Comparison of ENCODE assay signal across 17 mouse cellular contexts in the genomic region with DNA sequence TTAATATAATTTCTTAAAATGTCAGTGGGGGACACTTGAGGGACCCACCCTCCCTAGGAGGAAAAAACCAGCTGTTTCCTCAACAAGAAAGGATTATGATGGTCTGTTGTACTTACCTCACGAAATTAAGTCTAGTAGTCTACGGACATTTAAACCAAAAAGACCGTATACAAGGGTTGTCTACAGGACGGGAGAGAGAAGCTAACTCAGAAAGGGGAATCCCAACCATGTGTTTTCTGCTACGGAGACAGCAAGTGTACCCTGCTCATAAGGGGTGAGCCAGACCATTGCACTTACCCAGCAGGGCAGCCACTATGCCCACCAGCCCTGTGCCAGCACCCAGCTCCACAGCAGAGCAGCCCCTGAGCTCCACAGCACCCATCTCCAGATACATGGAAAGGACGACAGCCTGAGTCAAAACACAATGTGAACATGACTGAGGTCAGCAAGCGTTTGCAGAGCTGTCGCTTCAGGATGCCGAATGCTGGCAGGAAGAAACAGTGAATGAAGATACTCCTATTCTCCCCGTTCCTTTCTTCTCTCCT. TPM values are rescaled to one million over a fixed set of nuclear protein-coding genes. Genes with fewer than 3 reads are reported as not detected.
DNase-seq lines count a peak whose midpoint lies in the region; ATAC-seq and TF ChIP-seq lines count a peak whose summit lies in the region.
"Had no signal": no experiment of that assay in that cellular context is flagged by ENCODE, and none has a peak within 500 bp of the region (broad histone marks: within the 10 kb centered on the region; RNA-seq: fewer than 3 reads in every experiment).

No protein-coding gene starts in this region.

- H3K4me1 ChIP-seq in hindbrain, embryonic 13.5 days (replicated peaks), result peaks cover 27% of the 10 kb centered on the region
- peaks cover 14% of the 10 kb centered on the region for H3K4me1 ChIP-seq in hindbrain, embryonic 16.5 days (ENCODE audit: control insufficient read depth, insufficient read depth, low read depth, low read length)

- H3K36me3 ChIP-seq in hindbrain, embryonic 13.5 days, result peaks cover 15% of the 10 kb centered on the region
- 0 out of 2 replicates have a peak, but pooled peaks cover 2% of the 10 kb centered on the region for H3K36me3 ChIP-seq in hindbrain, embryonic 16.5 days (ENCODE audit: control insufficient read depth, insufficient read depth, low read length)

- H3K4me3 ChIP-seq in gastrocnemius, adult 2 months, result peak overlapping the region; percentile 85
- H3K4me3 ChIP-seq in hindbrain, embryonic 13.5 days, result no peak overlapping the region
- H3K4me3 ChIP-seq in hindbrain, embryonic 16.5 days (ENCODE audit: low read length), result no peak overlapping the region
- H3K4me3 ChIP-seq: hindbrain, embryonic 10.5 days had no signal

- H3K27ac ChIP-seq in gastrocnemius, adult 2 months, result peak overlapping the region; percentile 92
- H3K27ac ChIP-seq in hindbrain, embryonic 13.5 days, result no peak overlapping the region
- no peak overlapping the region for H3K27ac ChIP-seq in hindbrain, embryonic 16.5 days (ENCODE audit: low read depth, low read length)
- H3K27ac ChIP-seq: hindbrain, embryonic 10.5 days had no signal

- no peaks in the 10 kb centered on the region for H3K27me3 ChIP-seq in hindbrain, embryonic 13.5 days
- H3K27me3 ChIP-seq in hindbrain, embryonic 16.5 days (replicated peaks; ENCODE audit: control insufficient read depth, insufficient read depth, low read length), result no peaks in the 10 kb centered on the region

- no peaks in the 10 kb centered on the region for H3K9me3 ChIP-seq in hindbrain, embryonic 13.5 days
- no peaks in the 10 kb centered on the region for H3K9me3 ChIP-seq in hindbrain, embryonic 16.5 days (ENCODE audit: control insufficient read depth, low read length)
- H3K9me3 ChIP-seq: hindbrain, embryonic 10.5 days had no signal

- no peak for DNase-seq in gastrocnemius, adult 2 months
- DNase-seq in gastrocnemius, postnatal 4 days (ENCODE audit: low spot score in 2 of 2), result no peak
- peak; percentile 85 for DNase-seq in A20 (ENCODE audit: low read depth, low spot score)
- peak; percentile 34 for DNase-seq in induced T-regulatory cell, adult 2 months (ENCODE audit: low read depth)
- DNase-seq in cerebellum, postnatal 25 days, result no peak
- no peak for DNase-seq in left cerebral cortex, adult 11 months (ENCODE audit: low spot score)
- DNase-seq: adrenal gland, adult 8-10 months; cerebellum, adult 11 months; cerebellum, postnatal 14 days; lung, embryonic 14.5 days; lung, postnatal 4 days; midbrain, embryonic 14.5 days; thymus, postnatal 4 days had no signal

- no peak for TF ChIP-seq CTCF in gastrocnemius, adult 2 months (IDR thresholded peaks at IDR 0.05)

- no peak for ATAC-seq in hindbrain, embryonic 13.5 days (ENCODE audit: low FRiP score)
- ATAC-seq in hindbrain, embryonic 16.5 days, result no peak
- ATAC-seq: intestine, embryonic 16.5 days had no signal

- 0 out of 2 replicates have a peak overlapping the region, but pooled peaks have one; percentile 9 for H3K9ac ChIP-seq in hindbrain, embryonic 13.5 days
- H3K9ac ChIP-seq in hindbrain, embryonic 16.5 days (ENCODE audit: low read depth, low read length), result no peak overlapping the region
- H3K9ac ChIP-seq: lung, embryonic 14.5 days had no signal

- intact Hi-C loops in gastrocnemius, adult 2 months (cut with DNase I), result loop anchor here (5.0 to 10.0 kb wide), 3 partner anchors 310 to 562 kb away; no protein-coding TSS in a partner anchor

- WGBS in hindbrain, embryonic 13.5 days, result 83% methylated on average over 10 of the region's 10 CpGs
- 80% methylated on average over 10 of the region's 10 CpGs for WGBS in hindbrain, embryonic 16.5 days

- H3K4me2 ChIP-seq in hindbrain, embryonic 13.5 days, result no peak overlapping the region
- H3K4me2 ChIP-seq in hindbrain, embryonic 16.5 days (ENCODE audit: low read length), result no peak overlapping the region

RNA-seq across cellular contexts. Expression of gene Mettl21a, which starts 2.2 kb away (rescaled TPM):
- 10 to 100 TPM in 1 of 2 experiments, 1 to 10 TPM in 1; 8.1 to 10.6 TPM for total RNA-seq in gastrocnemius, adult 2 months (2021)
- total RNA-seq in gastrocnemius, postnatal 4 days (2021), result 10 to 100 TPM; 11.5 to 19.4 TPM
- 19.5 and 21.0 TPM in 2 replicates for polyA plus RNA-seq in hindbrain, embryonic 13.5 days (2015; fragmentation: Nextera tagmentation; extraction: Ambion mirVana)
- polyA plus RNA-seq in hindbrain, embryonic 16.5 days (2015; fragmentation: Nextera tagmentation; extraction: Ambion mirVana), result 17.9 TPM in 2 replicates

Comparison
In these comparisons a context has a peak if more than half of its experiments do, and no peak if none do; other contexts are left out.
1. DNase-seq: peak in A20 (single experiment) and induced T-regulatory cell, adult 2 months (single experiment); none in gastrocnemius, adult 2 months (single experiment), gastrocnemius, postnatal 4 days (0 of 2), cerebellum, postnatal 25 days (0 of 2) and left cerebral cortex, adult 11 months (single experiment).